Mouse (Mus musculus): ENCODE data around the gene Aldh9a1.

DNA sequence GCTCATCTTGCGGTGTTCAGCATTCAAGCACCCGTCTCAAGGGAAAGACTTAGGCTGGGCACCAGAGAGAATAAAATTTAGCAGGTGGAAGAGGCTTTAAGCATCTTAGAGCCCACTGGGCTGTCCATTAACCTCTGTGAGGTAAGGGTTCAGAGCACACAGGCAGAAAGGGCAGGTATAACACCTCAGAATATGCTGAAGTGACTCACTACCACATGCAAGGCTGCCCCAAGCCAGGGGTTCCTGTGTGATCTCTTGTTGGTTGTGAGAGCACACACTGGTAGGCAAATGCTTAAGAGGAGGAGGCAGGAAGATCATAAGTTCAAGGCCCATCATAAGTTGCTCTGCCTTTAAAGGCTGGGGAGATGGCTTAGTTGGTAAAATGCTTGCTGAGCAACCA lies 30.4 kb downstream of the Aldh9a1 start:
- TF ChIP-seq CTCF (IDR thresholded peaks at IDR 0.05; ENCODE audit: insufficient read depth, low read depth, low read length), result no peak
- TF ChIP-seq POLR2A (IDR thresholded peaks at IDR 0.05; ENCODE audit: insufficient read depth, low read depth, low read length), result no peak
